Mouse (Mus musculus) spleen, adult 18-20 months (tissue): ENCODE measurements at regions not wholly inside any gene's neighbourhood (a gene's known extent, or its start where the extent isn't known, plus 50 kb on each side); places are given as distances from the start of the nearest gene placed in this dataset.
A peak's percentile ranks its signal among the peaks of the same experiment; 100 is the strongest.

Source experiments
- DNase-seq, 2 experiments: peaks; one replicate each; pipeline ENCODE4 v3.0.0; 2022; ENCODE audit warnings: mixed read lengths in 2 of 2

GRCm38 (mm10) chr7:59711741-59712140, 293.1 kb downstream of the Snurf start:
- peak; percentile 3 to 9 for DNase-seq
